Mouse (Mus musculus): ENCODE data around the gene Brpf1.

- TF ChIP-seq GATA1 (IDR thresholded peaks at IDR 0.05; ENCODE audit: borderline replicate concordance, low read length) = no peak
- no peak for TF ChIP-seq FLI1 (IDR thresholded peaks at IDR 0.05; ENCODE audit: low read length)
Observed at GRCm38 (mm10) chr6:113351653-113352052, 44.7 kb downstream of the Brpf1 start.

Data from megakaryocyte, embryonic 14.5 days (primary cell).